Mouse (Mus musculus): Measurements from ENCODE around the gene Ppp2r1b.

Ppp2r1b gene

DNA sequence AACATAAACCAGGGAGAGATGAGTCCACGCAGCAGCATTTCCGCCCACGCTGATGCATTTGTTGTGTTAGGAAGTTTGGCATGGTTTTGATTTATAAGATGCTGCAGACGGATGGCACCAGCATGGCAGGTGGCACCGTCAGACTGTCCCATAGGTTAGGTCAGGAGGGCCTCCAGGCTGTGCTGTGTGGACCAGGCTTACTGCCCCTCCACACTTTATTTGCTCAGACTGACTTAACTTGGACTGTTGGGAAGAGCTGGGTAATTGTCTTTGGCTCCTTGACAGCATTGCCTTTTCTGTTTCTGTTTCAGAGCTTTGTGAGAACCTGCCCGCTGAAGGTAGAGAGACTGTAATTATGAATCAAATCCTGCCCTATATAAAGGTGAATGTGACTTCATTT is 21.9 kb downstream of the Ppp2r1b start:
- Histone ChIP-seq H3K36me3 (ENCODE audit: control insufficient read depth, insufficient read depth, low read length, poor library complexity, severe bottlenecking) (peaks cover 16% of the 10 kb centered on the region), H3K27me3 (ENCODE audit: control insufficient read depth, insufficient read depth, low read length, poor library complexity, severe bottlenecking) (no peaks in the 10 kb centered on the region)
- DNase-seq (ENCODE audit: low read depth, low spot score), result no peak

DNA sequence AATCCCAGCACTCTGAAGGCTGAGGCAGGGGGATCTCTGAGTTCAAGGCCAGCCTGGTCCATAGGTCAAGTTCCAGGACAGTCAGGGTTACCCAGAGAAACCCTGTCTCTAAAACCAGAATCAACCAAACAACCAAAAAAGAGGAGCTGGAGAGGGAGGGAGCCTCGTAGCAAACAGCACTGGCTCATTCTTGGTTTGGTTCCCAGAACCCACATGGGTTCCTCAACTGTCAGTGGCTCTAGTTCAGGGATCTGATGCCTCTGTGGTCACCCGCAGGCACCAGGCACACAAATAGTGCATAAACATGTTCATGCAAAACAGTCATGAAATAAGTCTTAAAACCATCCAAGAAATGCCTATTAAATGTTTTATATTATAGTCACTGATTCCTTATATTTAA is 23.1 kb downstream of the Ppp2r1b start:
- Histone ChIP-seq H3K36me3 (ENCODE audit: control insufficient read depth, insufficient read depth, low read length, poor library complexity, severe bottlenecking) (peaks cover 12% of the 10 kb centered on the region), H3K27me3 (ENCODE audit: control insufficient read depth, insufficient read depth, low read length, poor library complexity, severe bottlenecking) (no peaks in the 10 kb centered on the region)
- DNase-seq (ENCODE audit: low read depth, low spot score), result no peak

DNA sequence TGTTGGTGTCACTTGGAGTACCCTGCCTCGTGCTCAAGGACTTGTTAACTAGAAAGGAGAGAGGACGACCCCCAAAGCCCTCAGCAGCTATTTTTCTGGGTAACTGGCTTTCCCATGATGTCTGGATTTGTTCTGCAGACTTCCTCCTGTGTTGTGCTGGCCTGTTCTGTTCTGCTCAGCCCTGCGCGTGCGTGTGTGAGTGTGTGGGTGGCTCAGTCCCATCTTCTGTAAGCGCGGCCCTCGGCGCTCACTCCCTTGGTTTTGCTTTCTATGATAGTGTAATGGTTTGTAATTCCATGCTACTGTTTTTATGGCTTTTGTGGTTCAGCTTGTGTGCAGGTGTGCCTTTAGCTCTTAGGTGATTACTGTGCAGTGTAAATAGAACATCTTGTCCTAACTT is 28.1 kb downstream of the Ppp2r1b start:
- DNase-seq (ENCODE audit: low read depth, low spot score), result no peak
- peaks cover 7% of the 10 kb centered on the region for H3K36me3 ChIP-seq (ENCODE audit: control insufficient read depth, insufficient read depth, low read length, poor library complexity, severe bottlenecking)
- H3K27me3 ChIP-seq (ENCODE audit: control insufficient read depth, insufficient read depth, low read length, poor library complexity, severe bottlenecking), result no peaks in the 10 kb centered on the region

- H3K27me3 ChIP-seq (ENCODE audit: control insufficient read depth, insufficient read depth, low read length, poor library complexity, severe bottlenecking), result no peaks in the 10 kb centered on the region
- DNase-seq (ENCODE audit: low read depth, low spot score), result no peak
- peaks cover 9% of the 10 kb centered on the region for H3K36me3 ChIP-seq (ENCODE audit: control insufficient read depth, insufficient read depth, low read length, poor library complexity, severe bottlenecking)
Measured at GRCm38 (mm10) chr9:50874031-50874430, 28.9 kb downstream of the Ppp2r1b start.

DNA sequence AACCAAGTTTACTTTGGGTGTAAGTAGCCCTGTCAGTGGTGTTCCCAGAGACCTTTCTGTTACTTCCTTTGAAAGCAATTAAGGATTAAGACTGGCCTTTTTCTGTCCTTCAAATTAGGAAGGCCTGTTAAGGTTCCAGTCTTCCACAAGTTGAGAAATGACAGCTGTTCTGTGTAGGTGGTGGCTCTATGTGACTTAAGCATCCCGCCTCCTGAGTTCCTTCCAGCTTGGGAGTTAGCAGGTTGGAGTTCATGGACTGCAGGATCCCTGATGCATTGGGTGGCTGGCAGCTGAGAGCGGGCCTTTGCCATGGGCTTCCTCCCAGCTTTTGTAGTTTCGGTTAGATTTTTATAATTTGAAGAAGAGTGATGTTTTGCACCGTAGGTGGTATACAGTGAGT is 30.4 kb downstream of the Ppp2r1b start:
- no peak for DNase-seq (ENCODE audit: low read depth, low spot score)
- no peaks in the 10 kb centered on the region for H3K27me3 ChIP-seq (ENCODE audit: control insufficient read depth, insufficient read depth, low read length, poor library complexity, severe bottlenecking)
- H3K36me3 ChIP-seq (ENCODE audit: control insufficient read depth, insufficient read depth, low read length, poor library complexity, severe bottlenecking), result peaks cover 9% of the 10 kb centered on the region; the same call in 1 of the 2 replicates

DNA sequence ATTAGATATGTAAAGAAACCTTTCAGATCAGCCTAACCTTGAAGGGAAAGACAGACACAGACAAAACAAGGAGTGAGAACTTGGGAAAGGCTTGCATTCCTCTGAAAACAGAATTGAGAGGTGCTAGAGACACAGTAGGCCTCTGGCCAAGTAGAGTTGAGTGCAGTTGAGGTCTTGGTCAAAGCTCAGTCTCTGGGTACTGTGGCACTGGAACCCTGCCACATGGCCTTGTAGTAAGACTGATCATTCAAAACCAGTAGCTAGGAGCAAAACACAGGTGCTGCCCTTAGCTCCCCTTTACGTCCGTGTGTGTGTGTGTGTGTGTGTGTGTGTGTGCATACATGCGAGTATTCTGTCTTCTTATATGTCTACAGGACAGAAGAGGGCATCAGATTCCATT is 31.2 kb downstream of the Ppp2r1b start:
- peaks cover 6% of the 10 kb centered on the region for H3K36me3 ChIP-seq (ENCODE audit: control insufficient read depth, insufficient read depth, low read length, poor library complexity, severe bottlenecking)

GRCm38 (mm10) chr9:50877431-50877830 is 32.3 kb downstream of the Ppp2r1b start:
- Histone ChIP-seq H3K27me3 (ENCODE audit: control insufficient read depth, insufficient read depth, low read length, poor library complexity, severe bottlenecking) (no peaks in the 10 kb centered on the region), H3K36me3 (ENCODE audit: control insufficient read depth, insufficient read depth, low read length, poor library complexity, severe bottlenecking) (peaks cover 7% of the 10 kb centered on the region)
- no peak for DNase-seq (ENCODE audit: low read depth, low spot score)

More for the DNA sequence above, 31.2 kb downstream of the Ppp2r1b start:
- no peak for DNase-seq (ENCODE audit: low read depth, low spot score)
- no peaks in the 10 kb centered on the region for H3K27me3 ChIP-seq (ENCODE audit: control insufficient read depth, insufficient read depth, low read length, poor library complexity, severe bottlenecking)

DNA sequence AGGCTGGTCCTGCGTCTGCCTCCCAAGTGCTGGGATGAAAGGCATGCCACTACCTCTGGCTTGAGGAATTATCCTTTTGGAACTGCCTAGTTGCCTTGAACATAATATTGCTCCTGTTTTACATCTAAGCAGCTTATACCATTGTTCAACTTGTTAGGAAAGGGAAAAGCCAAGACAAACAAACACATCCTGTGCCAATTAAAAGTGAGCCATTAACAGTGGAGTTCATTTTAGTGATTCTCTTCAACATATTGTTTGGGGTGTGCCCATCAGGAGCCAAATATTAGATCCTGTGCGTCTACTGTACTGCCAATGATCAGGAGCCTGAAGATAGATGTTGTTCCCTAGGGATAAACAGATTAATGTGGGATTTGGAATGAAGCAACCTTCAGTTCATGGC is 37.1 kb downstream of the Ppp2r1b start:
- Histone ChIP-seq H3K36me3 (ENCODE audit: control insufficient read depth, insufficient read depth, low read length, poor library complexity, severe bottlenecking) (peaks cover 7% of the 10 kb centered on the region), H3K27me3 (ENCODE audit: control insufficient read depth, insufficient read depth, low read length, poor library complexity, severe bottlenecking) (no peaks in the 10 kb centered on the region)
- DNase-seq (ENCODE audit: low read depth, low spot score), result no peak

DNA sequence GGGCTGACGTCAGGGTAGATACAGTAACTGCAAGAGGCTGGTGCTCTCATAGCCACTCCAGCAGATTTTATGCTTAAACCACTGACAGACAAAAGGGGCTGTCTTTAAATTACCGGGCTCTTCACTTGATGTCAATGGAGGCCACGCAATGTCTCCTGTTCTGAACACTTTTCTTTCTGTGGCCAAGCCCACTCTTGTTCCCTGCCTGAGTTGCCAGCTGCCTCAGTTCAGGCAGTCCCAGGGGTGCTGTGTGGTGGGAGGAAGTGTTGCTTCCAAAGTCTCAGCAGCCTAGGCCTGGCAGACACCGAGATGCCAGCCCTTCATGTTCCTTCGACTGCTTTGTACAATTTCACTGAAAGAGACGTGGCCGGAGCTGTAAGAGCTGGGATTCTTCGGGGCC is 39.0 kb downstream of the Ppp2r1b start:
- H3K27me3 ChIP-seq (ENCODE audit: control insufficient read depth, insufficient read depth, low read length, poor library complexity, severe bottlenecking), result no peaks in the 10 kb centered on the region
- DNase-seq (ENCODE audit: low read depth, low spot score), result no peak
- H3K36me3 ChIP-seq (ENCODE audit: control insufficient read depth, insufficient read depth, low read length, poor library complexity, severe bottlenecking), result peaks cover 5% of the 10 kb centered on the region

DNA sequence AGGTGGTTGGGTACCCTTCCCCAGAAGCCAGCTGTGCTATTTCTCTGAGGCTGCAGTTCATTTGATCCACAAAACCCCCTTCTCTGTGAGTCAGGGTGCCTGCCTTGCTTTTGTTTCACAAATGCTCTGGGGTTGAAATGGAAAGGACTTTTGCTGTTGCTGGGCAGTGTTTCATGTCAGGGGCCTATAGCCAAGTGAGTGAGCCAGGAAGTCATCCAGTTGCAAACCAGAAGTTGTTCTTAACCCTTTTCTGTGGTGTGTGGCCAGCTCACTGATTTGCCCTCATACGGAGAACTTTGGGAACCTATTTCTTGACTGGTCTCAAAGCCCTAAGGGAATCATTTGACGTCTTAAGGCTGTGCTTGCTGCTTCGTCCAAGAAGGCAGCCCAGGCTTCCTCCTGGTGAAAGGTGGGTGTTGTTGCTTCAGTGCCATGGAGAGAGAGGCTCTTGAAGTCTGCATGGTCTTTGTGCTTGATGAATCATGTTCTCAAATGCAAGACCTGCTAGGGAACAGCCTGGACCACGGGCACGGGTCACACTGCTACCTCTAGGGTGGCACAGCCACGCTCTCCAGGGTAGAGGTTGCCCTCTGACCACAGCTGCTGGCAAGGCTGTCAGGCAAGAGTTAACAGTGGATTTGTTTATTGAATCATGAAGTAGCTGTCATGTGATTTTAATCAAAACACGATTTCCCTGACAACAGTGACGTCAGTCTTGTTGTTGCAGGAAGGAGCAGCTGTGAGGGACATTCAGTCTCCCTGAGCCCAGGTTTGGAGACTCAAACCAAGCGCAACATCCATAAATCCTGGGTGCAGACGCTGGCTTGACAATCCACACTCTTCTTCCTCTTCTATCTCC is 39.9 kb downstream of the Ppp2r1b start:
- no peaks in the 10 kb centered on the region for H3K27me3 ChIP-seq (ENCODE audit: control insufficient read depth, insufficient read depth, low read length, poor library complexity, severe bottlenecking)
- H3K36me3 ChIP-seq (ENCODE audit: control insufficient read depth, insufficient read depth, low read length, poor library complexity, severe bottlenecking), result peaks cover 1% of the 10 kb centered on the region
- no peak for DNase-seq (ENCODE audit: low read depth, low spot score)

GRCm38 (mm10) chr9:50885600-50885987 is 40.5 kb downstream of the Ppp2r1b start:
- H3K36me3 ChIP-seq (ENCODE audit: control insufficient read depth, insufficient read depth, low read length, poor library complexity, severe bottlenecking), result peaks cover 1% of the 10 kb centered on the region
- no peaks in the 10 kb centered on the region for H3K27me3 ChIP-seq (ENCODE audit: control insufficient read depth, insufficient read depth, low read length, poor library complexity, severe bottlenecking)
- no peak for DNase-seq (ENCODE audit: low read depth, low spot score)

- peaks cover 1% of the 10 kb centered on the region; the same call in 1 of the 2 replicates for H3K36me3 ChIP-seq (ENCODE audit: control insufficient read depth, insufficient read depth, low read length, poor library complexity, severe bottlenecking)
- no peak for DNase-seq (ENCODE audit: low read depth, low spot score)
Measured at GRCm38 (mm10) chr9:50886870-50887269, 41.8 kb downstream of the Ppp2r1b start.

GRCm38 (mm10) chr9:50887351-50887750 is 42.2 kb downstream of the Ppp2r1b start:
- Histone ChIP-seq H3K36me3 (ENCODE audit: control insufficient read depth, insufficient read depth, low read length, poor library complexity, severe bottlenecking) (0 out of 2 replicates have a peak, but pooled peaks cover under 1% of the 10 kb centered on the region), H3K27me3 (ENCODE audit: control insufficient read depth, insufficient read depth, low read length, poor library complexity, severe bottlenecking) (no peaks in the 10 kb centered on the region)
- DNase-seq (ENCODE audit: low read depth, low spot score), result no peak

More at GRCm38 (mm10) chr9:50886870-50887269, 41.8 kb downstream of the Ppp2r1b start:
- H3K27me3 ChIP-seq (ENCODE audit: control insufficient read depth, insufficient read depth, low read length, poor library complexity, severe bottlenecking), result no peaks in the 10 kb centered on the region

GRCm38 (mm10) chr9:50889211-50889610 is 44.1 kb downstream of the Ppp2r1b start:
- no peak for DNase-seq (ENCODE audit: low read depth, low spot score)
- peaks cover 3% of the 10 kb centered on the region; the same call in 1 of the 2 replicates for H3K36me3 ChIP-seq (ENCODE audit: control insufficient read depth, insufficient read depth, low read length, poor library complexity, severe bottlenecking)
- H3K27me3 ChIP-seq (ENCODE audit: control insufficient read depth, insufficient read depth, low read length, poor library complexity, severe bottlenecking), result no peaks in the 10 kb centered on the region

DNA sequence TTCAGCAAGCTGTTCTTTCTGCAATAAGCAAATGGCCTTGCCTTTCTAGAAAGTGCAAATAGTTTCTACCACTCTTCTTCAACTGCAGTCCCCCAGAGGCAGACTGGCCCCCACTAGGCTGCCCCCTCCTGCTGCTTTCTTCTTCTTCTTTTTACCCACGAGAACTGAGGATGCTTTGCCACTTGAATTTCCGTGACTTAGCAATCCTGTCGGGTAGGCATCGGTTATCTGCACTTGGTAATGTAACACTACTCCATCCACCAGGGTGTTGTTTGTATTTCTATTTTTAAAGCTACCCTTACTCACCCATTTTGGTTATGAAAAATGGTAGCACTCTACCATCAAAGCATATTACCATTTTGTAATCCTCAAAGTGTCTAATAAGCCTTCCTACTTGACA is 44.9 kb downstream of the Ppp2r1b start:
- Histone ChIP-seq H3K27me3 (ENCODE audit: control insufficient read depth, insufficient read depth, low read length, poor library complexity, severe bottlenecking) (no peaks in the 10 kb centered on the region), H3K36me3 (ENCODE audit: control insufficient read depth, insufficient read depth, low read length, poor library complexity, severe bottlenecking) (peaks cover 3% of the 10 kb centered on the region; the same call in 1 of the 2 replicates)
- DNase-seq (ENCODE audit: low read depth, low spot score), result no peak
